Mouse (Mus musculus): ENCODE results near the gene Rpl36-ps4. TPM values are rescaled to one million over a fixed set of nuclear protein-coding genes. Genes with fewer than 3 reads are reported as not detected.

Gene Rpl36-ps4
- not detected in 2 replicates for polyA plus RNA-seq (2016; fragmentation: Nextera tagmentation; extraction: Ambion mirVana)

DNA sequence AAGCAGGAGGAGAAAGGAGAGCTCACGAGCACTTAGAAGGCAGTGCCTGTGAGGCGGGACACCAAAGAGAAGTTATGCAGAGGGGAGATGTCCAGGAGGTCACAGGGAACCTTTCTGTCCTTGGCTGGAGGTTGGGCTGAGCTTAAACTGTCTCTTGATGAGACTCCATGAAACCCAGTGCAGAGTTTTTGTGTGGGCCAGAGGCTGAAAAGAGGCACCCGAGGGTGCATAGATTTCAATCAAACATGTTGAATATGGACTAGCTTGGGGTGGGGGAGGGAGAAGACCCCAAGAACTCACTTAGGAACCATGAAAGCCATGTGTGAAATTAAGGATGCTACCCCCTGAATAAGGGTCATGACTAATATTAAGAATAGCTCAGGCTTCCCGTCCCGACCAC, at the start of gene Rpl36-ps4:
Rpl36-ps4 (plus strand) TSS at position 301 of the 400 bp plus-strand sequence.
- ATAC-seq (ENCODE audit: low FRiP score, low read depth): no peak
- no peaks in the 10 kb centered on the region for H3K36me3 ChIP-seq
- H3K4me3 ChIP-seq: no peak within 1 kb of the TSS
- no peak within 1 kb of the TSS for H3K4me2 ChIP-seq (replicated peaks)
- no peak within 1 kb of the TSS for H3K9ac ChIP-seq (replicated peaks)
- no peaks in the 10 kb centered on the region for H3K9me3 ChIP-seq
- WGBS: 87% methylated on average over 5 of the region's 5 CpGs
- H3K4me1 ChIP-seq: no peaks in the 10 kb centered on the region
- no peaks in the 10 kb centered on the region for H3K27me3 ChIP-seq
- no peak within 1 kb of the TSS for H3K27ac ChIP-seq (replicated peaks)

DNA sequence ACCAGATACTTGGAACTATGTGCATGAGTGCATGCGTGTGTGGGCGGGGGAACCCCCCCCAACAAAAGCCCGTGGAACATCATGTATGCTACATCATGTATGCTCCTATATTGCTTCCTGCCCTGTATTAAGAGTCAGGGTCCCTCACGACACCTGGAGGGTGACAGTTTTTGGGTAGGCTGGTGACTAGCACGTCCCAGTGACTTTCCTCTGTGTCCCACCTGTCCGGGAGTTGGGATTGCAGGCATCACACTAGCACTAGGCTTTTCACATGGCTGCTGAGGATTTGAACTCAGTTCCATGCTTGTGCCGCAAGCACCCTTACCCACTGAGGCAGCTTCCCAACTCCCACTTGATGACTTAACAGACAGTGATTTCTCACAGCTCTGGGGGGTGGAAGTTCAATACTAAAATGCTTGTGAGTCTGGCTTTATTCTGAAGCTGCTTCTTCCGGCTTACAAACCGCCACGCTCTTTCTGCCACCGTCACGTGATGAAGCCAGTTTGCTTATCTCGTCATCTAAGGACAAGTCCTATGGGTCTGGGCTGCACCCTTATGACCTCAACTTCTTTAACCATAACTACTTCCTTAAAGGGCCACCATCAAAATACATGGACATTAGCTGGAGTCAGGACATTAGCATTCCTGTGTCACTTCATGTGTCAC, 49.2 kb upstream of the Rpl36-ps4 start:
- no peaks in the 10 kb centered on the region for H3K36me3 ChIP-seq
- no peak overlapping the region for H3K4me3 ChIP-seq
- H3K9ac ChIP-seq (replicated peaks): no peak overlapping the region
- WGBS: 84% methylated on average over 13 of the region's 13 CpGs
- H3K4me2 ChIP-seq (replicated peaks): no peak overlapping the region
- no peak overlapping the region for H3K27ac ChIP-seq (replicated peaks)
- H3K4me1 ChIP-seq: peaks cover 7% of the 10 kb centered on the region
- H3K27me3 ChIP-seq: peaks cover 28% of the 10 kb centered on the region
- no peak for ATAC-seq (ENCODE audit: low FRiP score, low read depth)
- no peaks in the 10 kb centered on the region for H3K9me3 ChIP-seq

DNA sequence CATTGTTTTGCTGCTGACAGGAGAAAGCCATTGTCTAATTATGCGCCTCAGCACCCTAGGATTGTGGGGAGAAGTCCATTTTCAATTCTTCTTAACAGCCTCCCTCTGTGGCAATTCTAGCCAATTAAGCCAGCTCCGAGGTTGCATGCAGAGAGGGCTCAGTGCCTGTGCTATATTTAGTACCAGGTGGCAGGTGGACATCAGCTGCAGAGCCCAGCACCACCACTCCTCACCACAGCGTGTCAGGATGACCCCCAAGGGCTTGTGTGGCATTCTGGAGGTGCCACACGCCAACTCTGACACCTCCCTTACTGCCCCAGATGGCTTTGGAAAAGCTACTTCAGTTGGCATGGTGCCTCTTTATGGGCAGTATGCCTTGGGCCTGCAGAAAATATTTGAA, 48.5 kb upstream of the Rpl36-ps4 start:
- 29% methylated on average over 4 of the region's 4 CpGs for WGBS
- H3K9me3 ChIP-seq: no peaks in the 10 kb centered on the region
- H3K36me3 ChIP-seq: no peaks in the 10 kb centered on the region
- no peak overlapping the region for H3K9ac ChIP-seq (replicated peaks)
- no peak overlapping the region for H3K27ac ChIP-seq (replicated peaks)
- H3K27me3 ChIP-seq: peaks cover 31% of the 10 kb centered on the region; the same call in 1 of the 2 replicates
- H3K4me2 ChIP-seq (replicated peaks): no peak overlapping the region
- no peak; the same call in 1 of the 2 replicates for ATAC-seq (ENCODE audit: low FRiP score, low read depth)
- H3K4me1 ChIP-seq: peaks cover 14% of the 10 kb centered on the region
- no peak overlapping the region for H3K4me3 ChIP-seq

DNA sequence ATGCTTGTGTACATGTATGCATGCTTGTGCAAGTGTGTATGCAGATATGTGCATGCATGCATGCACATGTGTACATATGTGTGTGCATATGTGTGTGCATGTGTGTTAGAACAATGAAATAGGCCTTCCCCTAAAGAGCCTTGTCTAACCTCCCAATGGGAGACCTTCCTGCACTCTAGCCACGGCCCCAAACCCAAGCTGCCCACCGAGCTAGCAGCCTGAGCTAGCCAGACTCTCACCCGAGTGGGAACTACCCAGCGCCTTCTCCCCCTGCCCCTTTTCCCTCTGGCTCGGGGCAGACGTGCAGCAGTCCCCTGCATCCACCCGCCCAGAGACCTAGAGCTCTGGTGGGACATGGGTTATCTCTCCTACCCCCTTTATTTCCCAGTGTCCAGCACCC, 47.3 kb upstream of the Rpl36-ps4 start:
- Histone ChIP-seq H3K36me3 (no peaks in the 10 kb centered on the region), H3K4me2 (replicated peaks) (no peak overlapping the region), H3K4me1 (peaks cover 25% of the 10 kb centered on the region), H3K9ac (replicated peaks) (no peak overlapping the region), H3K9me3 (no peaks in the 10 kb centered on the region), H3K27me3 (peaks cover 31% of the 10 kb centered on the region; the same call in 1 of the 2 replicates), H3K27ac (replicated peaks) (no peak overlapping the region), H3K4me3 (no peak overlapping the region)
- ATAC-seq (ENCODE audit: low FRiP score, low read depth): no peak
- 79% methylated on average over 7 of the region's 7 CpGs for WGBS

DNA sequence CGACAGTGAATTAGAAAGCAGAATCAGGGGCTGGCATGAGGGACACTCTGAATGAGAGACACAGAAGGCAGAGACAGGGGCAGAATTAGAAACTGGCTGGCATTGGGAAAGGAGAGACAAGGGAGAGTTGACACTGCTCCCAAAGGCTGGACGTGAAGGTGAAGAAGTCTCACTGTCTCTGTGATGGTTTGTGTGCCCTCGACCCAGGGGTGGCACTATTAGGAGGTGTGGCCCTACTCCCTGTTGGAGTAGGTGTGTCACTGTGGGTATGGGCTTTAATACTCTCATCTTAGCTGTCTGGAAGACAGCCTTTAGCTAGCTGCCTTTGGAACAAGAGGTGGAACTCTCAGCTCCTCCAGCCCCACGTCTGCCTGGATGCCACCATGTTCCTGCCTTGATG, 46.8 kb upstream of the Rpl36-ps4 start:
- no peaks in the 10 kb centered on the region for H3K9me3 ChIP-seq
- H3K36me3 ChIP-seq: no peaks in the 10 kb centered on the region
- no peak overlapping the region for H3K4me3 ChIP-seq
- H3K9ac ChIP-seq (replicated peaks): no peak overlapping the region
- H3K4me2 ChIP-seq (replicated peaks): no peak overlapping the region
- no peak for ATAC-seq (ENCODE audit: low FRiP score, low read depth)
- WGBS: 84% methylated on average over 4 of the region's 4 CpGs
- peaks cover 30% of the 10 kb centered on the region for H3K4me1 ChIP-seq
- H3K27ac ChIP-seq (replicated peaks): no peak overlapping the region
- H3K27me3 ChIP-seq: peaks cover 31% of the 10 kb centered on the region; the same call in 1 of the 2 replicates

DNA sequence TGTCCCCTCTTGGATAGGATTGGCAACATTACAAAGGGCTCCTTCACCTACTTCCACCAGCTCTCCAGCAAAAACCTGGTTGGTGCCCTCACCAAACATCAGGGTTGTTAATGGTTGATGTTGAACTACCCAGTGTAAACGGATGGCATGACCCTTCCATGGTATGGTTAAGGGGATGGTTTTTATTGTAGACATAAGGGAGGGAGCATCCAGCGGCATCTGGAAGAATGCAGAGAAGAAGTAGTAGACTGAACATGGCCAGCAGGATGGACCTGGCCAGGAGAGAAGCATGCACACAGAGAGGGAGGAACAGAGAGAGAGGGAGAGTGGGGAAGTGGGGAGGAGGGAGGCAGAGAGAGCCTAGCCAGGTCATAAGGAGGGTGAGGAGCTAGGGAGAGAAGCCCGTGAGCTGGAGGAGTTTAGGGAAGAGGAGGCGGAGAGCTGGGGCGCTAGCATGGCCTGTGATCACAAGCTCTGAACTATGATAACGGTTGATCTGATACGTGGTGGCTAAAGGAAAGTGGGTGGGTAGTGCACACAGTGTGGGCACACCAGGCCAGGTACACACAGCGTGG, 45.3 kb upstream of the Rpl36-ps4 start:
- H3K4me2 ChIP-seq (replicated peaks): no peak overlapping the region

DNA sequence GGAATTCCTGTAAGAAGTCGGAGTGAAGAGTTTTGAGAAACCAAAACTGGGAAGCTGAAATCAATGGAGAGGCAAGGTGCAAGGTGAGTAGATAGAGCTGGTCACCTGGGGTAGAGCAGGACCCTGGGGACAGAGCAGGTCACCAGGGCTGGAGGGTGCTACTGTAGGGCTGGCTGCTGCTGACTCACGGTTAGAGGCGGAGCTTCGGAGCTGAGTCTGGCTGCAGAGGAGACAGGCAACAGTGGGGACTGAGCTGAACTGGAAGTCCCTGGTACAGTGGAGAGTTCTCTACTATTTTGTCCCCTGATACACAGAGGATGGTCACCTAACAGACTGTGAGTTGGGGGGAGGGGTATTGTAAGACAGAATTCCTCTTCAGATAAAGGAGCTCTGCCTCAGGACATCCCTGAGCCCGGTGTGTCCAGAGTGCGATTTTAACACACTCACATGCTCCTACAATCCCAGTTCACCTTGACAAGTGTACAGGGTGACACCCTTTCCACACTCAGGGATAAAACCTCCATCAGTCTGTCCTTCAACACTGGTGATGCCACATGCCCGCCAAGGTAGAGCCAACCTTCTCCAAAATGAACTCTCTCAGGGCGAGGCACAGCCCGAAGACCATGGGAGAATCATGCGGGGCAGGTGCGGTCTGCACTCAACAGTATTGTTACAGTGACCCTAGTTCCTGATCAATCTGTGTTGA, 44.3 kb upstream of the Rpl36-ps4 start:
- H3K4me3 ChIP-seq: no peak overlapping the region
- H3K36me3 ChIP-seq: no peaks in the 10 kb centered on the region
- peaks cover 43% of the 10 kb centered on the region for H3K4me1 ChIP-seq
- H3K4me2 ChIP-seq (replicated peaks): no peak overlapping the region
- H3K27me3 ChIP-seq: peaks cover 36% of the 10 kb centered on the region; the same call in 1 of the 2 replicates
- ATAC-seq (ENCODE audit: low FRiP score, low read depth): no peak
- WGBS: 84% methylated on average over 11 of the region's 11 CpGs
- no peaks in the 10 kb centered on the region for H3K9me3 ChIP-seq
- no peak overlapping the region for H3K9ac ChIP-seq (replicated peaks)
- H3K27ac ChIP-seq (replicated peaks): no peak overlapping the region

More for the DNA sequence above, 45.3 kb upstream of the Rpl36-ps4 start:
- Histone ChIP-seq H3K4me3 (no peak overlapping the region), H3K9me3 (no peaks in the 10 kb centered on the region), H3K27ac (replicated peaks) (no peak overlapping the region), H3K27me3 (peaks cover 33% of the 10 kb centered on the region; the same call in 1 of the 2 replicates), H3K36me3 (no peaks in the 10 kb centered on the region), H3K4me1 (peaks cover 43% of the 10 kb centered on the region), H3K9ac (replicated peaks) (no peak overlapping the region)
- ATAC-seq (ENCODE audit: low FRiP score, low read depth): no peak
- 89% methylated on average over 8 of the region's 8 CpGs for WGBS

DNA sequence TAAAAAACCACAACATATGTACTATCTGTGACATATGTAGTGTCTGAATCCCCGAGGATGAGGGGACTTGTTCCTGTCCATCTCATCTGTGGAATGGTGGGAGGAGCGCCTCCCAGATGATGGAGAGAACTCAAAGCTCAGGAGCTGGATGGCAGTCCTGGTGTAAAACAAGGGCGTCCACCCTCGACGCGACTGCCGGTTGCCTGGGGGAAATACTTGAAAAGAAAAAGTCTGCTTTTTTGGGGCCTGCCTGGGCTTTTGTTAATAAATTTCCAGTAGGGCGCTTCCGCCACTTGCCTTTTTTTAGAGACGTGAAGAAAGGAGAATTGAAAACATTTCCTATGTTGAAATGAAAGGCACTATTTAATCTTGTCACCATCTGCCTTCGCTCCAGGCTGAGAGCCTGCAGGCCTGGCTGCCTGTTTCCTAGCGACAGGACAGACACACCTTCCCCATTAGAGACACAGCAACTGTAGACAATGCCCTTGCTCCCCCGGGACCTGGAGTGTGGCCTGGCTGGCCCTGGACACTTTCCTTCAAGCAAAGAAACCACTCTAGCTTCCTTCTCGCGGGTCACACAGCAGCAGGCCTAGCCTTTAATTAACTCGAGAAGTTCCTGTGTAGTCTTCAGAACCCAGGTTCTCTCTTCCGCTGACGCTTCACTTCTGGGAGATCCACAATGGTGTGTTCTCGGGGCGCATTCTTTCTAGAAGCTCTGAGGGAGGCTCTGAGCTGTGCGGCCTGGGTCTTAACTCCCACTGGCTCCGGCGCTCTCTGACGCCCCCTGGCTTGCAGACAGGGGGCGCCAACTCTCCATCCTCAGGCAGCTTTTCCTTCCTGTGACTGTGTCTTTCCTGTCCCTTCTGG, 43.3 kb upstream of the Rpl36-ps4 start:
- H3K4me3 ChIP-seq: no peak overlapping the region
- peak overlapping the region; percentile 55; the same call in 1 of the 2 replicates for H3K27ac ChIP-seq (replicated peaks)
- peaks cover 43% of the 10 kb centered on the region; the same call in 1 of the 2 replicates for H3K27me3 ChIP-seq
- no peaks in the 10 kb centered on the region for H3K9me3 ChIP-seq
- H3K36me3 ChIP-seq: no peaks in the 10 kb centered on the region
- H3K4me2 ChIP-seq (replicated peaks): peak overlapping the region; percentile 18
- WGBS: 9% methylated on average over 25 of the region's 25 CpGs
- peaks cover 37% of the 10 kb centered on the region for H3K4me1 ChIP-seq
- peak; percentile 73 for ATAC-seq (ENCODE audit: low FRiP score, low read depth)
- no peak overlapping the region for H3K9ac ChIP-seq (replicated peaks)

DNA sequence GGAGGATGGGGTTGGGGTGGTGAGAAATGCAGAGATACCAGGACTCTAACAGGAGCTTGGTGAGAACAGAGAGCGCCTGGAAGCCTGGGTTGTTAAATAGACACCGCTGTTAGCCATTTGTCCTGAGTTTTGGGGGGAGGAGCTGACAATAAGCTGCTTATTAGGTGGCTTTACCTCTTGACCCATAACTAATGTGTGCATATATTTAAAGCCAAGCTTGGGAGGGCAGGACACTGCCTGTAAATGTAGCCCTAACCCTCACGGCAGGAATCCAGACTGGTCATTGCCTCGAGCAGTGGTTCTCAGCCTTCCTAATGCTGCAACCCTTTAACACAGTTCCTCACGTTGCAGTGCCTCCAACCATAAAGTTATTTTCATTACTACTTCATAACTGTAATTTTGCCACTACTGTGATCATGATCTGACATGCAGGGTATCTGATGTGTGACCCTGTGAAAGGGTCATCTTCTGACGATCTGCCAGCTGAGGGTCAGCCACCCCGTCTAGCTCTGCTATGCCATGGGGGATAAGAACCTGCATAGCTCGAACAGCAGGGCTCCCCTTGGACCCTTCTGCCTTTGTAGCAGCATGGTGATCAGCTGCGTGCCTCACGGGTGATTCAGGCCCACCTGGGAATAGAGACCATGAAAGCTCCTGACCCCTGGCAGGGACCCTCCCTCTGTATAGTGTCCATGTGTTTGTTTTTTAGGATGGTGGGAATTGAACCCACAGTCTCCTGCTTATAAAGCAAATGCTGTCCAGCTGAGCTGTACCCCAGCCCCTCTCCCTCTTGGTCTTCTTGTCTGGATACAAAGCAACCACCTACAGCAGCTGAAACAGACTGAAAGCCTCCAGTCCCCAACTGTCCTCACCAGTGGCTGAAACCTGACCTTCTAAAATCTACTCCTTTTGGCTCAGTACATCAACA, 42.0 kb upstream of the Rpl36-ps4 start:
- Histone ChIP-seq H3K4me2 (replicated peaks) (no peak overlapping the region), H3K27me3 (peaks cover 43% of the 10 kb centered on the region; the same call in 1 of the 2 replicates), H3K27ac (replicated peaks) (peak overlapping the region; percentile 35; the same call in 1 of the 2 replicates), H3K4me3 (no peak overlapping the region), H3K9me3 (no peaks in the 10 kb centered on the region), H3K9ac (replicated peaks) (no peak overlapping the region), H3K36me3 (no peaks in the 10 kb centered on the region), H3K4me1 (peaks cover 37% of the 10 kb centered on the region)
- 18% methylated on average over 10 of the region's 10 CpGs for WGBS
- ATAC-seq (ENCODE audit: low FRiP score, low read depth): peak; percentile 27; the same call in 1 of the 2 replicates

DNA sequence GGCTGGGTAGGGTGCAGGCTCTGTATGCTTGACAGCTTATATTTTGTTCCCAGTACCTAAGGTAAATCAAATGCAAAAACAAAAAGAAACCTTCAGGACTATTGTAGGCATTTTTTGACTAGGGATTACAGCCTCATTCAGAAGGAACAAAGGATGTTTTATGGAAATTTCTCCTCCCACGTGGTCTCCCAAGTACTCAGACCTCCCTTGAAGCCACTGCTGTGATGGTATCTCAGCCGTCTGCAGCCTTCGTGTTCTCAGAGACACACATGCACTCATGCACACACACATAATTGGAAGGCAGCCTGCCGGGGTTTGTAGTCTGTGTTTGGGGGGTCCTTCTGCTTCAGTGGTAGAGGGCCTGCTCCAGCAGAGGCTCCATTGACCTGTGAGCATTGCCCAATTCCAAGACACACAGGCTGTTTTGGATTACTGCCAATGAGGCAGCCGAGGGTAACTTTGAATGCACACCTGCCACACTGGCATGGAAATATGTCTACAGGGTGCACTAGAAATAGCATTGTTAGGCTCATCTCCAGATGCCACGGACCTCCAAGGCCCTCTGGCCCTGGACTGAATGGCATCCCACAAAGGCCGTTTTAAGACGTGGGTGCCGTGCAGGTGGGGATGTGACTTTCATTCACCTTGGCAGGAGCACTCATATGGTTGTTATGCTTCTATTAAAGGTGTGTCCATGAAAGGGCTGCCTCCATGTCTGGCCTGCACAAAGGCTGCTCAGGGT, 41.1 kb upstream of the Rpl36-ps4 start:
- Histone ChIP-seq H3K4me2 (replicated peaks) (no peak overlapping the region), H3K9me3 (no peaks in the 10 kb centered on the region), H3K4me3 (no peak overlapping the region), H3K27me3 (peaks cover 35% of the 10 kb centered on the region; the same call in 1 of the 2 replicates), H3K27ac (replicated peaks) (peak overlapping the region; percentile 35; the same call in 1 of the 2 replicates), H3K4me1 (peaks cover 37% of the 10 kb centered on the region), H3K36me3 (no peaks in the 10 kb centered on the region), H3K9ac (replicated peaks) (no peak overlapping the region)
- WGBS: 36% methylated on average over 9 of the region's 9 CpGs
- ATAC-seq (ENCODE audit: low FRiP score, low read depth): peak; percentile 42
